Mouse (Mus musculus) regulatory T cell (primary cell): ENCODE measurements around the gene Cbx4.

Experiments
- in situ Hi-C: fragments of 300-600 bp; cut with MboI, MseI; formaldehyde crosslinking; loops from one replicate; pipeline ENCODE4 v1.15.1; 2025; ENCODE audit warnings: high pct_unique_total_duplicates

The Cbx4 gene

DNA sequence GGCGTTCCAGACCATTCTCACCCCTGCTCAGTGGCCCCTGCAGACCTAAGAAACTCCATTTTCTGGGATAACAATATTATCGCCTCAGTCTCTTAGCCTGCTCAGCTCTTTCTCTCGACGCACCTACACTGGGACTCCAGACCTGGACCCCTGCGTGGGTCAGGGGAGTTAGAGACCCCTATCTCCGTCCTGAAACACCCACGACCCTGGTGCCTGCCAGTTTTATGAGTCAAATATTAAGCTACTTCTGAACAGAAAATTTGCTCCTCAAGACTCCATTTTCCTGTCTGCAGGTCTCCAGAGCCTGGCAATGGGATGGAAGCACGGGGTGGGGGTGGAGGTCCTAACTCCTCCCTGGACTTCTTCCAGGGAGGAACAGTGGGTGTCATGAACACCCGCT, 28.7 kb downstream of the Cbx4 start:
- in situ Hi-C loops: loop anchor here (10.0 kb wide), 1 partner anchor 1288 kb away; the partner anchor contains the start of gene Actg1

DNA sequence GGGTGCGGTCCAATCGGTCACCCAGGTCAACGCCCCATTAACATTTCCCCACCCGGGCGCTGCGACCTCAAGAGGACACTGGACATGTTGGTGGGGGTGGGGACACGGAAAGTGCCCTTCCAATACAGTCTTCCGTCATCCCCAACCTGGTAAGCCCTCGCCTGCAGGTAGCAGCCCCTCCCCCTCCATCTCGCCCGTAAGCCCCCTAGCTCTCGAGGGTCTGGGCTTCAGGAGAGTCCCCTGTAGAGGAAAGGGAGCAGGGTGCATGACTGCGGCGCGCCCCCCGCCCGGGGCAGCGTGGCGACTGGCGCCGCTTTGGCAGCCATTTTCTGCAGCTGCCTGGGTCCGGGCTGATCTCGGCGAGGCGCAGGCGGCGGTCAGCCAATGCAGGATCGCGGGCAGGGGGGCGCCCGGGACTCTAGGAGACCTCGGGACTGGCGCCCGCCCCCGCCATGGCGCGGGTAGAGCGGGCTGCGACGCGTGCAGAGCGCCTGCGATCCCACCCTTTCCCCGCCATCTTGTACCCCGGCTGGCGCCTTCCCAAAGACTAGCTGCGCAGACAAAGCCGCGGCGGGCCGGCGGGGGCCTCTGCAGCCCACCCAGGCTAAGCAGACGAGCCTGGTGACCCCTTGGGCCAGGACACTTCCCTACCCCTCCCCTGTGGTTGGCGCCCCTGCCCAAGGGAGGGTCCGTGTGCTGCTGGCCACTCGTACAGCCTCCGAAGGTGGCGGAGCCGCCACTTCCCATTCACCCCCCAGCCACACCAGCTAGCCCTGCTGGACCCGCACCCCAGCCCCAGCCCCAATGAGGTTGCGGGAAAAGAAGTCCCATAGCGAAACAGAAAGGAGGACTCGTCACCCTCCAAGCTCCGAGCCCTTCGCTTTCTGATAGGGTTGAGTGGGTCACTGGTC, 29.5 kb downstream of the Cbx4 start:
- in situ Hi-C loops: loop anchor here (10.0 kb wide), 1 partner anchor 1288 kb away; the partner anchor contains the start of gene Actg1

- in situ Hi-C loops: loop anchor here (10.0 kb wide), 1 partner anchor 1289 kb away; the partner anchor contains the start of gene Actg1
These were observed 30.4 kb downstream of the Cbx4 start for GRCm38 (mm10) chr11:119055571-119056131.

GRCm38 (mm10) chr11:119054351-119055345, 31.4 kb downstream of the Cbx4 start:
- in situ Hi-C loops: loop anchor here (5.0 to 10.0 kb wide), 3 partner anchors 33 to 1290 kb away; partner anchors contain the start of genes Actg1 and Cbx4

GRCm38 (mm10) chr11:119053738-119054350, 32.2 kb downstream of the Cbx4 start:
- in situ Hi-C loops: loop anchor here (5.0 to 10.0 kb wide), 3 partner anchors 33 to 1291 kb away; partner anchors contain the start of genes Actg1 and Cbx4

- in situ Hi-C loops: loop anchor here (5.0 to 10.0 kb wide), 3 partner anchors 34 to 1292 kb away; partner anchors contain the start of genes Actg1 and Cbx4
These were observed 32.8 kb downstream of the Cbx4 start for GRCm38 (mm10) chr11:119053257-119053670.

GRCm38 (mm10) chr11:119052661-119053256, 33.3 kb downstream of the Cbx4 start:
- in situ Hi-C loops: loop anchor here (5.0 to 10.0 kb wide), 3 partner anchors 35 to 1292 kb away; partner anchors contain the start of genes Actg1 and Cbx4

DNA sequence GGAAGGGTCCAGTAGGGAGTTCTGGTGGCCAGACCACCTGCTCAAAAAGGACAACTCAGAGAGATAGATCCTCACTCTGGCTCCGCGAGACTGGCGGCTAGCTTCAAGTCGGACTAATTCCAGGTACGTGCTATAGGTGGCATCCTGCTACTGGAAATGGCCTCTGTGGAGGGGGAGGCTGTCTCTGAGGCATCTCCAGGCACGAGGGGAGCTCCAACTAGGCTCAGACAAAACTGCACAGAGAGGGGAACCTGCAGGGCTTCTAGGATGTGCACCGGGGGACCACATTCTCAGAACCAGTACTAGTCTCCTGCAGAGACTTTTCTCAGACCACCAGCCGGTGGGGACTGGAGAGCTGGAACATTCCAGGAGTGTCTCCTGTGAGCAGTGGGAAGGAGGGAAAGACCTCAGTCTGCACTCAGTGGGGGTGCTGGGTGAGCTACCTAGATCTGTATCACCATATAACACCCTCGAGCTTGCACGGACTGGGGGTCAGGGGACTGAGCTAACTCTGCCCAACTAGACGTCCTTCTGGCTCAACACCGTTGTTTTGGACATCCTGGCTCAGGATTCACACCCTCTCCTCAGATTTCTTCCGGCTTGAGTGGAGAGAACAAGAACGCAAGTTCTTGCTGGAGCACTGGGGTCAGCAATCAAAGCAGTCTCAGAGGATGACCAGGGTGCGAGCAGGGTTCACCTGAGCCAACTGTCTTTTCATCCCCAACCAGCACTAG, 33.9 kb downstream of the Cbx4 start:
- in situ Hi-C loops: loop anchor here (5.0 to 10.0 kb wide), 3 partner anchors 35 to 1293 kb away; partner anchors contain the start of genes Actg1 and Cbx4

- in situ Hi-C loops: loop anchor here (5.0 to 10.0 kb wide), 3 partner anchors 36 to 1293 kb away; partner anchors contain the start of genes Actg1 and Cbx4
These were observed 34.6 kb downstream of the Cbx4 start for GRCm38 (mm10) chr11:119051426-119051825.

GRCm38 (mm10) chr11:119050361-119050760, 35.7 kb downstream of the Cbx4 start:
- in situ Hi-C loops: loop anchor here (5.0 to 10.0 kb wide), 3 partner anchors 37 to 1294 kb away; partner anchors contain the start of genes Actg1 and Cbx4

DNA sequence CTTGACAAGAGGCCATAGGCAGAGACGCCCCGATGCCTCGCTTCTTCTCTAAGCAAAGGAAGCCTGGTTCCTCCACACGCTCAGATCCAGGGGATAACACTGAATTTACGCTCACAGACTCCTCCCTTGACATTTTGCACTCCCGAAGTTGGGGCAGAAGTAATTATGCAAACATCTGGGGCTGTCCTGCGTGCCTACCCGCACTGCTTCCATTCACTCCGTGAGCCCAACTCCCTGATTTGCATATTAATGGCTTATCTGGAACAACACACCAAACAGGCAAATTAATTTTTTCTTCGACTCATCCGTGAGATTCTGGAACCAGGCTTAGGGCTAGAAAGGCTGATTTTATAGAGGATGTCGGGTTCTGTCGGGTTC, 37.9 kb downstream of the Cbx4 start:
- in situ Hi-C loops: no loop called here

GRCm38 (mm10) chr11:119047261-119048132, 38.5 kb downstream of the Cbx4 start:
- in situ Hi-C loops: no loop called here

DNA sequence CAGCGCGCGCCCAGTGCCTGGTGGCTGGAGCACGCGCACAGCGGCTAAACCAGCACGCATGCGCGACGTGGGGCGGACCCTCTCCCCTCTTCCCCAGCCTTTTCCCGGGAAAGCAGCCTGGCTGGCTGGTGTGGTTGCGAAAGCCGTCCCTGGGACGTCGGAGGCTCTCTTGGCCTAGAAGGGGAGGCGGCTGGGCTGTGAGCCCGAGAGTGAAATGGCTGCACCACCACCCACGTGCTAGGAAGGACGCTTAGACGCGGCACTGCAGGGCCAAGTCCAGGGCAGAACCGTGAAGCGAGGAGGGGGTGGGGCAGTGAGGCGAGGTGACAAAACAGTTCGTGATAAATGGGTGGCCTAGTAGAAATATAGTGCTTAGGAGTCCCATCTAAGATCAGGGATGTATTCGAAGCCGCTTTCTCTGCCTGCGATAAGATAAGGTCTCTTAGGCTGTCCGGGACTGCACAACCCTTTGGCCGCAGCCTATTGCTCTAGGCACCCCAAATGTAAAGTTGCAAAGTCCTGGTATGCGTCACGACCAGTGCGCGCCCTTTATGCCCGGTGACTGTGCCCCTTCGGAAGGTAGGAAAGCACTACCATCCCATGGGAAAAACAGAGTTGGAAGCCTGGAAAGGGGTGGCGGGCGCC, 39.3 kb downstream of the Cbx4 start:
- in situ Hi-C loops: no loop called here

DNA sequence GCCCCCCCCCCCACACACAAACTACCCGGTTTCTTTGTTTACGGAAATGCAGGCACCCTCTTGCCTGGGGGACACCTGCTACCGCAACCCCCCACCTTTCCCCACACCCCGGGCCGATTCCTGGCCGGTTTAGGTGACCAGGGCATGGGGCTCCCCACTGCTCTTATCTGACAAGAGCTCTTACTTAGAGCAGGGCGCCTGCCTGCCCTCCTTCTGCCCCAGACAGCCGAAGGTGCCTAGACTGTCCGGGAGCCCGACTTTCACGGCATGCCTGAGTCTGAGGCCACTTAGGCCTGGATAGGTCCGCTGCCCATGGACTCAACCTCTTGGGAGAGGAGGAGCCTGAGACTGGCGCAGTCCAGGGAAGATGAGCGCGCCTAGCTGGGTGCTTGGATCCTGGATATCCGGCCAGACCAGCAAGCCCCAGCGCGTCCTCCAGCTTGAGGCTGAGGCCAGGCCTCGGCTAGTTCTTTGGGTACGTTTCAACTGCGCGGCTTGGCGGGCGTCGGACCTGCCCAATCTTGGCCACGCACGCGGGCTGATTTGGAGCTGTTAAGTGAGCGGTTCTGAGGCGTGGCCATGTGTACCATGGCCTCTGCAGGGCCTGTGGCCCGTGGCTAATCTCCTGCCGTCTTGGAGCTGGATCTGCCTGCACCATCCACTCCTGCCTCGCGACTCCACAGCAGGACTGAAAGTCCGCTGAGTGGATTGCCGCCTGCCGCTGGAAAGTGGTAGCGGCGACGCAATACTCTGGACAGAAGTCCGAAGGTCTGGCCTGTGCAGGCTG, 41.3 kb downstream of the Cbx4 start:
- in situ Hi-C loops: no loop called here

GRCm38 (mm10) chr11:119043761-119044550, 42.1 kb downstream of the Cbx4 start:
- in situ Hi-C loops: no loop called here

- in situ Hi-C loops: no loop called here
These were observed 42.8 kb downstream of the Cbx4 start for GRCm38 (mm10) chr11:119043273-119043540.
